Mouse (Mus musculus): ENCODE data around the gene Pla2g4a. TPM values are rescaled to one million over a fixed set of nuclear protein-coding genes. Genes with fewer than 3 reads are reported as not detected.

Pla2g4a gene
- total RNA-seq, 2 experiments from 2014 or later, result 5.1 to 6.0 TPM

GRCm38 (mm10) chr1:149855581-149855980 is 105.5 kb downstream of the Pla2g4a start:
- DNase-seq, result peak; percentile 5

- no peak for DNase-seq
These were observed 106.2 kb downstream of the Pla2g4a start for GRCm38 (mm10) chr1:149854867-149855266.

- no peak for DNase-seq
These were observed 114.4 kb downstream of the Pla2g4a start for GRCm38 (mm10) chr1:149846655-149847054.

- no peak for DNase-seq
These were observed 119.2 kb downstream of the Pla2g4a start for GRCm38 (mm10) chr1:149841845-149842244.

GRCm38 (mm10) chr1:149840961-149841416 is 120.1 kb downstream of the Pla2g4a start:
- no peak for DNase-seq

- DNase-seq, result no peak
These were observed 120.7 kb downstream of the Pla2g4a start for GRCm38 (mm10) chr1:149840312-149840930.

- DNase-seq, result no peak
These were observed 124.6 kb downstream of the Pla2g4a start for GRCm38 (mm10) chr1:149836496-149836895.

GRCm38 (mm10) chr1:149833876-149834275 is 127.2 kb downstream of the Pla2g4a start:
- no peak for DNase-seq

- no peak for DNase-seq
These were observed 128.1 kb downstream of the Pla2g4a start for GRCm38 (mm10) chr1:149832952-149833351.

GRCm38 (mm10) chr1:149832514-149832913 is 128.6 kb downstream of the Pla2g4a start:
- DNase-seq, result no peak

GRCm38 (mm10) chr1:149831100-149831499 is 130.0 kb downstream of the Pla2g4a start:
- DNase-seq, result no peak

- DNase-seq, result no peak
These were observed 147.3 kb downstream of the Pla2g4a start for GRCm38 (mm10) chr1:149813616-149814345.

GRCm38 (mm10) chr1:149809527-149809926 is 151.6 kb downstream of the Pla2g4a start:
- DNase-seq, result no peak

Other genes starting within 250 kb of the Pla2g4a start
- gene Ptgs2, start 138.7 kb upstream of the Pla2g4a start, total RNA-seq (2021), result under 1 TPM; 0.33 to 0.77 TPM

Measured in gastrocnemius, postnatal 10 days (tissue).